Mouse (Mus musculus): ENCODE measurements around the gene Zbp1. TPM values are rescaled to one million over a fixed set of nuclear protein-coding genes. Genes with fewer than 3 reads are reported as not detected.

Gene Zbp1
- polyA plus RNA-seq, 1 experiment from 2014 or later, result not detected

DNA sequence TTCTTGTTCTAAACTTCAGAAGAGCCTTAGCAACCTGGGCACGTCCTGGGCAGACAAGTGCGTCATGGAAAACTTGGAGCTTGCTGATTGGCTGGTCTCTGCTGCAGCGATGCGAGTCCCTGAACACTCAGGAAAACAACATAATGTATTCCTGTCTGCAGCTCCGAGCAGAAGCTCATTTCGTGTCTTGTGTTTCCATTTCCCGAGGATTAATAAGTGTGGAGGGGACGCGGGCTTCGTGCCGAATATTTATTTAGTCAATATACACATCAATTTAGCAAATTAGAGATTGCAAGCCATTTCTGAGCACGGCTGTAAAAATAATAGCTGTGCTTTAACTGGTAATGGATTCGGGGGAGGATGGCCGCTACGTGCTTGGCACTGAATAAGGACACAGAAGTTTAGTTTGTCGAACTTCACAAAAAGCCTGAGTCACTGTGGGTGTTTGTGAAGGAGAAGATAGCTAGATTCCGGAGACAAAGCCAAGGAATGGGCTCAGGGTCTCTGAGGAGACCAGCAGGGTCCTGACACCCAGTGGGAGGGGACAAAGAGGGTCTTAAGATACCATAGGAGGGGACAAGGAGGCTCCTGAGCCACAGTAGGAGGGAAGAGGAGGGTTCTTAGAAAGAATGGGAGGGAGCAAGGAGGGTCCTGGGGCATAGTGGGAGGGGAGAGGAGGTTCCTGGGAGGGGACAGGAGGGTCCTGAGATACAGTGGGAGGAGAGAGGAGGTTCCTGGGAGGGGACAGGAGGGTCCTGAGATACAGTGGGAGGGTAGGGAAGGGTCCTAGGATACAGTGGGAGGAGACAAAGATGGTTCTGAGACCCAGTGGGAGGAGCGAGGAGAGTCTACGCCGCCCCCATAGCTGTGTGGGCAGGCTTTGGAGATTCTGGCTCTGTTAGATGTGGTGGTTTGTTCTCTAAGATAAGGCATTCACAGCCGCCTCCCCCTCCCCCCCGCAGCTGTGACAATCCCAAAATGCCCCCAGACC, 44.9 kb downstream of the Zbp1 start:
- H3K27ac ChIP-seq (ENCODE audit: low read depth, low read length), result peak overlapping the region; percentile 92
- H3K4me2 ChIP-seq (ENCODE audit: low read depth), result peak overlapping the region; percentile 50
- no peak overlapping the region; the same call in 1 of the 2 replicates for H3K4me3 ChIP-seq (ENCODE audit: low read depth, low read length)
- no peaks in the 10 kb centered on the region for H3K9me3 ChIP-seq (ENCODE audit: control insufficient read depth, low read length)
- peaks cover 32% of the 10 kb centered on the region for H3K4me1 ChIP-seq (ENCODE audit: control insufficient read depth, insufficient read depth, low read length)
- H3K27me3 ChIP-seq (ENCODE audit: control insufficient read depth, insufficient read depth, low read length), result no peaks in the 10 kb centered on the region
- H3K36me3 ChIP-seq (ENCODE audit: control insufficient read depth, insufficient read depth, low read length), result no peaks in the 10 kb centered on the region
- ATAC-seq (ENCODE audit: insufficient read depth, low FRiP score, low TSS enrichment) (peak; percentile 74), DNase-seq (ENCODE audit: low spot score) (peak; percentile 78)
- 4% methylated on average over 22 of the region's 22 CpGs for WGBS
- H3K9ac ChIP-seq (ENCODE audit: low read length), result peak overlapping the region; percentile 50

DNA sequence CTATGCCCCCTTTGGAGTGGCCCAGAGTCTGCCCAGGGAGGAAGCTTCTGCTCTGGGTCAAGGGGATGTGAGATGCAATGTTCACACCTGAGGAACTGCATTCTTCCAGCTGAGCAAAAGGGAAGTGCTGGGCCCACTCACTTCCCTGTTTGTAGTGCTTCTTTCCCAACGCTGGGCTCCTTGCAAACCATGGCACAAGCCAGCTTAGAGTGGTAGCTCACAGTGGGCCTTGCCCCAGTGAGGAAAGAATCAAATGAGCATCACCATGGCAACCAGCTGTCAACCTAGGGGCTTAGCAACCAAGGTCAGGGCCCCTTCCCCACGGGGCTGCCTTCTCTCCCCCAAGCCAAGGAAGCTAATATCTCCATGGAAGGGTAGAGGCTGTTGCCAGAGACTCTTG, 45.7 kb downstream of the Zbp1 start:
- peak; percentile 80 for DNase-seq (ENCODE audit: low spot score)
- WGBS, result 25% methylated on average over 2 of the region's 2 CpGs
- Histone ChIP-seq H3K36me3 (ENCODE audit: control insufficient read depth, insufficient read depth, low read length) (no peaks in the 10 kb centered on the region), H3K9ac (ENCODE audit: low read length) (no peak overlapping the region), H3K27ac (ENCODE audit: low read depth, low read length) (peak overlapping the region; percentile 92), H3K9me3 (ENCODE audit: control insufficient read depth, low read length) (no peaks in the 10 kb centered on the region), H3K27me3 (ENCODE audit: control insufficient read depth, insufficient read depth, low read length) (no peaks in the 10 kb centered on the region), H3K4me2 (ENCODE audit: low read depth) (peak overlapping the region; percentile 50), H3K4me1 (ENCODE audit: control insufficient read depth, insufficient read depth, low read length) (peaks cover 40% of the 10 kb centered on the region), H3K4me3 (ENCODE audit: low read depth, low read length) (no peak overlapping the region)
- ATAC-seq (ENCODE audit: insufficient read depth, low FRiP score, low TSS enrichment), result peak; percentile 71

- 100% methylated on average over 1 of the region's 1 CpGs for WGBS
- H3K9me3 ChIP-seq (ENCODE audit: control insufficient read depth, low read length), result no peaks in the 10 kb centered on the region
- H3K36me3 ChIP-seq (ENCODE audit: control insufficient read depth, insufficient read depth, low read length), result no peaks in the 10 kb centered on the region
- DNase-seq (ENCODE audit: low spot score) (no peak), ATAC-seq (ENCODE audit: insufficient read depth, low FRiP score, low TSS enrichment) (no peak)
- H3K9ac ChIP-seq (ENCODE audit: low read length), result no peak overlapping the region
- H3K27ac ChIP-seq (ENCODE audit: low read depth, low read length), result peak overlapping the region; percentile 92
- H3K4me1 ChIP-seq (ENCODE audit: control insufficient read depth, insufficient read depth, low read length), result peaks cover 40% of the 10 kb centered on the region
- H3K4me3 ChIP-seq (ENCODE audit: low read depth, low read length), result no peak overlapping the region
- no peaks in the 10 kb centered on the region for H3K27me3 ChIP-seq (ENCODE audit: control insufficient read depth, insufficient read depth, low read length)
- no peak overlapping the region for H3K4me2 ChIP-seq (ENCODE audit: low read depth)
Measured at GRCm38 (mm10) chr2:173172386-173172785, 46.3 kb downstream of the Zbp1 start.

DNA sequence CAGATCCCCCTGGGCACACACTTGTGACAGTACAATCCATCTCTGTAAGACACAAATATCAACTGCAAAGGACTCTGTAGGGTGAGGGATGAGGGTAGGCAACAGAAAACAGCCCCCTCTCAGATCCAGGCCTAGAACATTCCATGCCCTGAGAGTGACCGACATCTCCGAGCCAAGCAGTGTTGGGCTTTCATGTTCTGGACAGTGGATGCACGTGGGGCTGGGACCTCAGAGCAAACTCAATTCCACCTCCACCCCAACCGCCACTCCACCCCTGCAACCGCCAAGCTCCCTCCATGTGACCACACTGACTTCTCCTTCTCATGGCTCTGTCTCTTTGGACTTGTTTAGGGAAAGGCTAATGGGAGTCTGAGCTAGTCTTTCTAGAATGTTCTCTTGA, 46.8 kb downstream of the Zbp1 start:
- no peaks in the 10 kb centered on the region for H3K36me3 ChIP-seq (ENCODE audit: control insufficient read depth, insufficient read depth, low read length)
- H3K9ac ChIP-seq (ENCODE audit: low read length), result no peak overlapping the region
- H3K27ac ChIP-seq (ENCODE audit: low read depth, low read length), result peak overlapping the region; percentile 92
- ATAC-seq (ENCODE audit: insufficient read depth, low FRiP score, low TSS enrichment) (peak; percentile 4; the same call in 1 of the 2 replicates), DNase-seq (ENCODE audit: low spot score) (no peak)
- no peak overlapping the region for H3K4me3 ChIP-seq (ENCODE audit: low read depth, low read length)
- WGBS, result 48% methylated on average over 5 of the region's 5 CpGs
- no peak overlapping the region for H3K4me2 ChIP-seq (ENCODE audit: low read depth)
- peaks cover 40% of the 10 kb centered on the region for H3K4me1 ChIP-seq (ENCODE audit: control insufficient read depth, insufficient read depth, low read length)
- H3K9me3 ChIP-seq (ENCODE audit: control insufficient read depth, low read length), result no peaks in the 10 kb centered on the region
- no peaks in the 10 kb centered on the region for H3K27me3 ChIP-seq (ENCODE audit: control insufficient read depth, insufficient read depth, low read length)

- peak overlapping the region; percentile 92 for H3K27ac ChIP-seq (ENCODE audit: low read depth, low read length)
- under 1% methylated on average over 30 of the region's 30 CpGs for WGBS
- peak; percentile 90 for DNase-seq (ENCODE audit: low spot score)
Measured at GRCm38 (mm10) chr2:173171470-173171869, 47.3 kb downstream of the Zbp1 start.

DNA sequence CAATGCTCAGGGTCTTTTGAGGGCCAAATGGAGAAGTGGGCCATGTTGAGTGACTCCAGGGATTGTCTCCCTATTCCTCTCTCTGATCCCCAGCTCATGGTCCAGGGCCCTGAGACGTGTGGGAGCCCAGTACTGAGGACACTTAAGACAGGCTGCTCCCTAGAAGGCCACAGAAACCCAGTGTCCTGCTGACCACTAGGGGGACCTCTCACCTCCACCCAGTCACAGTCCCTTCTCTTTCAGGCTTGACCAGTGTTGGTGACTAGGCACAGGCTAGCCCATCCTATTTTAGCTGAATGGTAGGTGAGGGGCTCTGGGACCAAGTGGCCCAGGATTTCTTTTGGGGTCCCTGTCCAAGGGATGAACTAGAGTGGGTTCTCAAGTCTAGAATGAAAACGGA, 48.0 kb downstream of the Zbp1 start:
- 0 out of 2 replicates have a peak overlapping the region, but pooled peaks have one; percentile 63 for H3K27ac ChIP-seq (ENCODE audit: low read depth, low read length)

More at GRCm38 (mm10) chr2:173171470-173171869, 47.3 kb downstream of the Zbp1 start:
- Histone ChIP-seq H3K4me2 (ENCODE audit: low read depth) (0 out of 2 replicates have a peak overlapping the region, but pooled peaks have one; percentile 3), H3K9me3 (ENCODE audit: control insufficient read depth, low read length) (no peaks in the 10 kb centered on the region), H3K27me3 (ENCODE audit: control insufficient read depth, insufficient read depth, low read length) (no peaks in the 10 kb centered on the region), H3K4me3 (ENCODE audit: low read depth, low read length) (no peak overlapping the region), H3K9ac (ENCODE audit: low read length) (no peak overlapping the region), H3K4me1 (ENCODE audit: control insufficient read depth, insufficient read depth, low read length) (peaks cover 40% of the 10 kb centered on the region), H3K36me3 (ENCODE audit: control insufficient read depth, insufficient read depth, low read length) (no peaks in the 10 kb centered on the region)
- ATAC-seq (ENCODE audit: insufficient read depth, low FRiP score, low TSS enrichment), result peak; percentile 66

GRCm38 (mm10) chr2:173170081-173170480, 48.6 kb downstream of the Zbp1 start:
- DNase-seq (ENCODE audit: low spot score) (no peak), ATAC-seq (ENCODE audit: insufficient read depth, low FRiP score, low TSS enrichment) (no peak)
- Histone ChIP-seq H3K9me3 (ENCODE audit: control insufficient read depth, low read length) (no peaks in the 10 kb centered on the region), H3K9ac (ENCODE audit: low read length) (no peak overlapping the region), H3K27ac (ENCODE audit: low read depth, low read length) (no peak overlapping the region), H3K27me3 (ENCODE audit: control insufficient read depth, insufficient read depth, low read length) (no peaks in the 10 kb centered on the region), H3K4me3 (ENCODE audit: low read depth, low read length) (no peak overlapping the region), H3K36me3 (ENCODE audit: control insufficient read depth, insufficient read depth, low read length) (no peaks in the 10 kb centered on the region), H3K4me2 (ENCODE audit: low read depth) (no peak overlapping the region), H3K4me1 (ENCODE audit: control insufficient read depth, insufficient read depth, low read length) (peaks cover 40% of the 10 kb centered on the region)
- WGBS, result 57% methylated on average over 2 of the region's 2 CpGs

More for the DNA sequence above, 48.0 kb downstream of the Zbp1 start:
- H3K4me1 ChIP-seq (ENCODE audit: control insufficient read depth, insufficient read depth, low read length), result peaks cover 40% of the 10 kb centered on the region
- H3K27me3 ChIP-seq (ENCODE audit: control insufficient read depth, insufficient read depth, low read length), result no peaks in the 10 kb centered on the region
- no peaks in the 10 kb centered on the region for H3K9me3 ChIP-seq (ENCODE audit: control insufficient read depth, low read length)
- ATAC-seq (ENCODE audit: insufficient read depth, low FRiP score, low TSS enrichment) (no peak), DNase-seq (ENCODE audit: low spot score) (no peak)
- no peak overlapping the region for H3K4me3 ChIP-seq (ENCODE audit: low read depth, low read length)
- no peak overlapping the region for H3K4me2 ChIP-seq (ENCODE audit: low read depth)
- H3K36me3 ChIP-seq (ENCODE audit: control insufficient read depth, insufficient read depth, low read length), result no peaks in the 10 kb centered on the region
- H3K9ac ChIP-seq (ENCODE audit: low read length), result no peak overlapping the region
- 50% methylated on average over 2 of the region's 2 CpGs for WGBS

- H3K4me2 ChIP-seq (ENCODE audit: low read depth), result no peak overlapping the region
- H3K36me3 ChIP-seq (ENCODE audit: control insufficient read depth, insufficient read depth, low read length), result no peaks in the 10 kb centered on the region
- H3K9me3 ChIP-seq (ENCODE audit: control insufficient read depth, low read length), result no peaks in the 10 kb centered on the region
- ATAC-seq (ENCODE audit: insufficient read depth, low FRiP score, low TSS enrichment) (no peak), DNase-seq (ENCODE audit: low spot score) (peak; percentile 41)
- WGBS, result 26% methylated on average over 5 of the region's 5 CpGs
- H3K27me3 ChIP-seq (ENCODE audit: control insufficient read depth, insufficient read depth, low read length), result no peaks in the 10 kb centered on the region
- H3K9ac ChIP-seq (ENCODE audit: low read length), result no peak overlapping the region
- peaks cover 30% of the 10 kb centered on the region for H3K4me1 ChIP-seq (ENCODE audit: control insufficient read depth, insufficient read depth, low read length)
- no peak overlapping the region for H3K27ac ChIP-seq (ENCODE audit: low read depth, low read length)
- no peak overlapping the region for H3K4me3 ChIP-seq (ENCODE audit: low read depth, low read length)
Measured at GRCm38 (mm10) chr2:173168411-173168851, 50.3 kb downstream of the Zbp1 start.

Measured in neural tube, embryonic 11.5 days (tissue).